Mouse (Mus musculus) stomach, postnatal 0 days (tissue): Measurements from ENCODE around the gene Pced1b. TPM values are rescaled to one million over a fixed set of nuclear protein-coding genes. Genes with fewer than 3 reads are reported as not detected.

Experiments
- ATAC-seq: fragments of 200-750 bp; cut with Nextera tagmentation; 2 replicates; pipeline ENCODE4 v1.8.0; 2017; ENCODE audit not compliant: low FRiP score, low TSS enrichment
- DNase-seq: peaks from one replicate; pipeline ENCODE4 v3.0.0-alpha.2; 2016; ENCODE audit warnings: low spot score
- H3K27ac ChIP-seq: fragments of 300-500 bp; sonication (generic); replicated peaks from 2 replicates; pipeline ENCODE4 v1.5.1; 2014; ENCODE audit warnings: mild to moderate bottlenecking, control low read depth
- H3K27me3 ChIP-seq: fragments of 300-500 bp; sonication (generic); 2 replicates; pipeline ENCODE4 v1.6.1; 2014; ENCODE audit warnings: low read length; ENCODE audit not compliant: control insufficient read depth, insufficient read depth
- H3K36me3 ChIP-seq: fragments of 300-500 bp; sonication (generic); 2 replicates; pipeline ENCODE4 v1.6.1; 2014; ENCODE audit warnings: low read length, mixed read lengths; ENCODE audit not compliant: control insufficient read depth, insufficient read depth
- H3K4me1 ChIP-seq: fragments of 300-500 bp; sonication (generic); replicated peaks from 2 replicates; pipeline ENCODE4 v1.6.1; 2014; ENCODE audit warnings: antibody characterized with exemption; ENCODE audit not compliant: control insufficient read depth, insufficient read depth
- H3K4me2 ChIP-seq: fragments of 300-500 bp; sonication (generic); replicated peaks from 2 replicates; pipeline ENCODE4 v1.6.1; 2014; ENCODE audit warnings: low read depth, mild to moderate bottlenecking, control low read depth, moderate library complexity
- H3K4me3 ChIP-seq: fragments of 300-500 bp; sonication (generic); 2 replicates; pipeline ENCODE4 v1.5.1; 2014; ENCODE audit warnings: low read depth, low read length, control low read depth
- H3K9ac ChIP-seq: fragments of 300-500 bp; sonication (generic); 2 replicates; pipeline ENCODE4 v1.6.1; 2014; ENCODE audit warnings: mild to moderate bottlenecking, low read length, control low read depth, mixed read lengths
- H3K9me3 ChIP-seq: fragments of 300-500 bp; sonication (generic); 2 replicates; pipeline ENCODE4 v1.6.1; 2016; ENCODE audit warnings: low read length; ENCODE audit not compliant: control insufficient read depth
- CTCF ChIP-seq: IDR thresholded peaks from 2 replicates; pipeline ENCODE4 v1.5.1; 2016; ENCODE audit warnings: antibody characterized with exemption, low read depth, mild to moderate bottlenecking, moderate library complexity
- EP300 ChIP-seq: optimal IDR thresholded peaks from 2 replicates; pipeline ENCODE3; 2016; ENCODE audit warnings: antibody characterized with exemption
- WGBS: fragments of 180-500 bp; shearing (Covaris S2); extraction: QIAGEN DNeasy Blood & Tissue Kit; methylation state at CpG from one replicate; pipeline ENCODE4 v1.1.7; 2014; 5-methylcytosine and 5-hydroxymethylcytosine counted together
- polyA plus RNA-seq: library from polyadenylated mRNA; unstranded; fragments of >200 nt; fragmentation: Nextera tagmentation; extraction: Ambion mirVana; gene quantifications from 2 replicates; pipeline ENCODE4 v1.2.1, GENCODE M21; 2015

Gene Pced1b
- polyA plus RNA-seq, 1 experiment from 2014 or later: 1.6 TPM

- Histone ChIP-seq H3K27ac (no peak overlapping the region), H3K4me3 (no peak overlapping the region), H3K36me3 (no peaks in the 10 kb centered on the region), H3K9me3 (no peaks in the 10 kb centered on the region), H3K4me1 (no peaks in the 10 kb centered on the region), H3K9ac (no peak overlapping the region), H3K27me3 (no peaks in the 10 kb centered on the region), H3K4me2 (no peak overlapping the region)
- 87% methylated on average over 2 of the region's 2 CpGs for WGBS
- ATAC-seq (no peak), DNase-seq (no peak)
- TF ChIP-seq CTCF (peak; percentile 21; the same call in 1 of the 2 replicates), EP300 (no peak)
Measured at GRCm38 (mm10) chr15:97411136-97411535, 164.2 kb downstream of the Pced1b start.

GRCm38 (mm10) chr15:97411671-97412070 is 164.8 kb downstream of the Pced1b start:
- H3K4me3 ChIP-seq: no peak overlapping the region
- H3K27ac ChIP-seq: no peak overlapping the region
- H3K9ac ChIP-seq: no peak overlapping the region
- H3K9me3 ChIP-seq: no peaks in the 10 kb centered on the region
- 88% methylated on average over 6 of the region's 6 CpGs for WGBS
- H3K36me3 ChIP-seq: no peaks in the 10 kb centered on the region
- ATAC-seq (no peak), DNase-seq (no peak)
- no peaks in the 10 kb centered on the region for H3K27me3 ChIP-seq
- H3K4me1 ChIP-seq: no peaks in the 10 kb centered on the region
- TF ChIP-seq EP300: no peak
- TF ChIP-seq CTCF: no peak
- H3K4me2 ChIP-seq: no peak overlapping the region

GRCm38 (mm10) chr15:97412308-97412707 is 165.4 kb downstream of the Pced1b start:
- no peak for DNase-seq
- ATAC-seq: no peak
- no peak overlapping the region for H3K4me3 ChIP-seq

GRCm38 (mm10) chr15:97412861-97413260 is 166.0 kb downstream of the Pced1b start:
- Histone ChIP-seq H3K36me3 (no peaks in the 10 kb centered on the region), H3K4me2 (no peak overlapping the region), H3K9ac (no peak overlapping the region), H3K27ac (no peak overlapping the region), H3K4me3 (no peak overlapping the region), H3K4me1 (no peaks in the 10 kb centered on the region), H3K9me3 (no peaks in the 10 kb centered on the region), H3K27me3 (no peaks in the 10 kb centered on the region)
- 80% methylated on average over 7 of the region's 7 CpGs for WGBS
- TF ChIP-seq EP300 (no peak), CTCF (no peak)
- no peak for DNase-seq
- ATAC-seq: no peak

More at GRCm38 (mm10) chr15:97412308-97412707, 165.4 kb downstream of the Pced1b start:
- Histone ChIP-seq H3K4me2 (no peak overlapping the region), H3K4me1 (no peaks in the 10 kb centered on the region), H3K9me3 (no peaks in the 10 kb centered on the region), H3K36me3 (no peaks in the 10 kb centered on the region), H3K9ac (no peak overlapping the region), H3K27ac (no peak overlapping the region), H3K27me3 (no peaks in the 10 kb centered on the region)
- TF ChIP-seq EP300 (no peak), CTCF (no peak)
- WGBS: 79% methylated on average over 8 of the region's 8 CpGs

GRCm38 (mm10) chr15:97414718-97415413 is 168.0 kb downstream of the Pced1b start:
- ATAC-seq (no peak), DNase-seq (no peak)
- H3K36me3 ChIP-seq: no peaks in the 10 kb centered on the region
- H3K9ac ChIP-seq: no peak overlapping the region
- H3K4me2 ChIP-seq: no peak overlapping the region
- H3K27me3 ChIP-seq: no peaks in the 10 kb centered on the region
- H3K4me1 ChIP-seq: no peaks in the 10 kb centered on the region
- H3K27ac ChIP-seq: no peak overlapping the region
- H3K4me3 ChIP-seq: no peak overlapping the region
- WGBS: 53% methylated on average over 12 of the region's 12 CpGs
- H3K9me3 ChIP-seq: no peaks in the 10 kb centered on the region
- no peak for TF ChIP-seq EP300
- TF ChIP-seq CTCF: no peak

- H3K4me2 ChIP-seq: no peak overlapping the region
- H3K27ac ChIP-seq: no peak overlapping the region
- no peak overlapping the region for H3K9ac ChIP-seq
- H3K4me1 ChIP-seq: no peaks in the 10 kb centered on the region
- no peaks in the 10 kb centered on the region for H3K27me3 ChIP-seq
- H3K4me3 ChIP-seq: no peak overlapping the region
- no peaks in the 10 kb centered on the region for H3K36me3 ChIP-seq
- TF ChIP-seq CTCF: no peak
- TF ChIP-seq EP300: no peak
- ATAC-seq: 0 out of 2 replicates have a peak, but pooled peaks have one; percentile 26
- DNase-seq: no peak
- WGBS: 31% methylated on average over 2 of the region's 2 CpGs
- H3K9me3 ChIP-seq: no peaks in the 10 kb centered on the region
Measured at GRCm38 (mm10) chr15:97415426-97415946, 168.6 kb downstream of the Pced1b start.
